In genomic region chr6:137565454-137565853, GRCm38 (mm10) we compare ENCODE assay signal across 19 mouse cellular contexts.
DNase-seq lines count a peak whose midpoint lies in the region; ATAC-seq and TF ChIP-seq lines count a peak whose summit lies in the region.
"Had no signal": no experiment of that assay in that cellular context is flagged by ENCODE, and none has a peak within 500 bp of the region (broad histone marks: within the 10 kb centered on the region; RNA-seq: fewer than 3 reads in every experiment).

No protein-coding gene starts in this region.

- H3K27me3 ChIP-seq in Patski = no peaks in the 10 kb centered on the region
- H3K27me3 ChIP-seq in kidney, embryonic 15.5 days = no peaks in the 10 kb centered on the region
- H3K27me3 ChIP-seq: midbrain, embryonic 12.5 days had no signal

- peak; percentile 63 for ATAC-seq in Patski
- ATAC-seq in kidney, embryonic 15.5 days (replicated peaks; ENCODE audit: low FRiP score) = peak; percentile 53
- 0 out of 2 replicates have a peak, but pooled peaks have one; percentile 7 for ATAC-seq in megakaryocyte progenitor cell, adult 5-6 weeks (replicated peaks; ENCODE audit: poor library complexity)
- ATAC-seq: forebrain, embryonic 16.5 days had no signal

- WGBS in kidney, embryonic 15.5 days = 65% methylated on average over 6 of the region's 6 CpGs

- no peaks in the 10 kb centered on the region for H3K36me3 ChIP-seq in kidney, embryonic 15.5 days
- H3K36me3 ChIP-seq: limb, embryonic 10.5 days; midbrain, embryonic 12.5 days had no signal

- no peak for TF ChIP-seq CTCF in Patski (IDR thresholded peaks at IDR 0.05)
- TF ChIP-seq CTCF in layer of hippocampus, adult 2 months (conservative IDR thresholded peaks at IDR 0.05) = no peak

- DNase-seq in Patski (ENCODE audit: low read depth, low spot score) = no peak
- DNase-seq in layer of hippocampus, adult 2 months (ENCODE audit: low spot score in 2 of 2) = no peak
- DNase-seq in lung, postnatal 4 days = no peak
- no peak for DNase-seq in gastrocnemius, adult 8-10 months (ENCODE audit: low spot score in 2 of 2)
- DNase-seq: adrenal gland, adult 8-10 months; cerebellum, adult 9-11 months; gastrocnemius, postnatal 36 days; heart, postnatal 10 days; lung, adult 18-20 months; thymus, postnatal 14 days had no signal

- H3K9me3 ChIP-seq in kidney, embryonic 15.5 days (replicated peaks) = no peaks in the 10 kb centered on the region
- H3K9me3 ChIP-seq: heart, embryonic 10.5 days; limb, embryonic 10.5 days; midbrain, embryonic 12.5 days had no signal

- H3K4me1 ChIP-seq in brown adipose tissue, adult 24 weeks (ENCODE audit: control insufficient read depth, insufficient read depth, insufficient read length, low read length) = peaks cover 3% of the 10 kb centered on the region
- peaks cover 17% of the 10 kb centered on the region for H3K4me1 ChIP-seq in kidney, embryonic 15.5 days

- H3K4me3 ChIP-seq in brown adipose tissue, adult 24 weeks (ENCODE audit: insufficient read depth, low read depth, low read length) = no peak overlapping the region
- no peak overlapping the region for H3K4me3 ChIP-seq in kidney, embryonic 15.5 days (replicated peaks)
- H3K4me3 ChIP-seq in layer of hippocampus, adult 2 months = no peak overlapping the region
- H3K4me3 ChIP-seq: heart, embryonic 10.5 days; limb, embryonic 10.5 days; midbrain, embryonic 12.5 days; myocyte had no signal

- H3K9ac ChIP-seq in kidney, embryonic 15.5 days = no peak overlapping the region
- H3K9ac ChIP-seq: hindbrain, embryonic 14.5 days; midbrain, embryonic 12.5 days had no signal

- H3K27ac ChIP-seq in brown adipose tissue, adult 24 weeks (replicated peaks; ENCODE audit: low read depth, low read length) = peak overlapping the region; percentile 35; the same call in 1 of the 2 replicates
- H3K27ac ChIP-seq in kidney, embryonic 15.5 days = peak overlapping the region; percentile 5
- no peak overlapping the region for H3K27ac ChIP-seq in layer of hippocampus, adult 2 months
- H3K27ac ChIP-seq: heart, embryonic 10.5 days; hindbrain, embryonic 14.5 days; limb, embryonic 10.5 days; midbrain, embryonic 12.5 days had no signal

- H3K4me2 ChIP-seq in kidney, embryonic 15.5 days = no peak overlapping the region
- H3K4me2 ChIP-seq: hindbrain, embryonic 14.5 days; midbrain, embryonic 12.5 days had no signal

- POLR2A ChIA-PET in Patski (lab: Charles Lee) = no interaction called here

- in situ Hi-C loops in Patski (cut with MboI; ENCODE audit: low pct_unique_long_range_greater_than_20kb) = loop anchor here (10.0 kb wide), 1 partner anchor 101 kb away; no protein-coding TSS in a partner anchor

- CTCF ChIA-PET in Patski (lab: Charles Lee) = no interaction called here

Comparison
In these comparisons a context has a peak if more than half of its experiments do, and no peak if none do; other contexts are left out.
1. ATAC-seq: peak in every context shown above with its lines; median percentile 63 in Patski; 53 in kidney, embryonic 15.5 days; 7 in megakaryocyte progenitor cell, adult 5-6 weeks.